Mouse (Mus musculus) liver (tissue): ENCODE results near the gene Abca4.
"Not testable (repeated sequence)": the region's sequence is repeated elsewhere in the genome, so short reads cannot be mapped to it uniquely, and the experiment has no call there.

Experiments
- DNase-seq: peaks from one replicate; pipeline ENCODE4 v3.0.0-alpha.2; 2020; ENCODE audit warnings: mixed read lengths

Abca4 gene

GRCm38 (mm10) chr3:122058439-122059198 lies 14.4 kb downstream of the Abca4 start:
- DNase-seq = no peak

GRCm38 (mm10) chr3:122062586-122062985 lies 18.3 kb downstream of the Abca4 start:
- DNase-seq = no peak

- DNase-seq = no peak
Observed at GRCm38 (mm10) chr3:122064556-122065410, 20.5 kb downstream of the Abca4 start.

- no peak for DNase-seq
Observed at GRCm38 (mm10) chr3:122071769-122072168, 27.5 kb downstream of the Abca4 start.

GRCm38 (mm10) chr3:122072646-122073571 lies 28.7 kb downstream of the Abca4 start:
- DNase-seq = no peak

GRCm38 (mm10) chr3:122073595-122073994 lies 29.4 kb downstream of the Abca4 start:
- DNase-seq = no peak

- DNase-seq = peak; percentile 43
Observed at GRCm38 (mm10) chr3:122074334-122074733, 30.1 kb downstream of the Abca4 start.

GRCm38 (mm10) chr3:122078141-122078540 lies 33.9 kb downstream of the Abca4 start:
- DNase-seq = peak; percentile 13

GRCm38 (mm10) chr3:122079172-122079571 lies 34.9 kb downstream of the Abca4 start:
- no peak for DNase-seq

- not testable (repeated sequence) for DNase-seq
Observed at GRCm38 (mm10) chr3:122081634-122082033, 37.4 kb downstream of the Abca4 start.

- DNase-seq = no peak
Observed at GRCm38 (mm10) chr3:122082338-122082737, 38.1 kb downstream of the Abca4 start.

- no peak for DNase-seq
Observed at GRCm38 (mm10) chr3:122085157-122085989, 41.1 kb downstream of the Abca4 start.

- peak; percentile 34 for DNase-seq
Observed at GRCm38 (mm10) chr3:122088054-122088681, 43.9 kb downstream of the Abca4 start.

GRCm38 (mm10) chr3:122090338-122090737 lies 46.1 kb downstream of the Abca4 start:
- no peak for DNase-seq

- peak; percentile 43 for DNase-seq
Observed at GRCm38 (mm10) chr3:122099713-122100112, 55.5 kb downstream of the Abca4 start.

GRCm38 (mm10) chr3:122102091-122102490 lies 57.8 kb downstream of the Abca4 start:
- DNase-seq = no peak

GRCm38 (mm10) chr3:122103864-122104808 lies 59.9 kb downstream of the Abca4 start:
- DNase-seq = peak; percentile 86

- DNase-seq = peak; percentile 57
Observed at GRCm38 (mm10) chr3:122106920-122107319, 62.7 kb downstream of the Abca4 start.

- DNase-seq = peak; percentile 30
Observed at GRCm38 (mm10) chr3:122107643-122108194, 63.5 kb downstream of the Abca4 start.

- DNase-seq = peak; percentile 18
Observed at GRCm38 (mm10) chr3:122109461-122109860, 65.2 kb downstream of the Abca4 start.
